ENCODE assay signal across 22 mouse cellular contexts in genomic region chrX:51610743-51611142, GRCm38 (mm10).
DNase-seq lines count a peak whose midpoint lies in the region; ATAC-seq and TF ChIP-seq lines count a peak whose summit lies in the region.
"Had no signal": no experiment of that assay in that cellular context is flagged by ENCODE, and none has a peak within 500 bp of the region (broad histone marks: within the 10 kb centered on the region; RNA-seq: fewer than 3 reads in every experiment).

No protein-coding gene starts in this region.

- H3K4me2 ChIP-seq in forebrain, embryonic 15.5 days (replicated peaks): no peak overlapping the region
- no peak overlapping the region for H3K4me2 ChIP-seq in forebrain, postnatal 0 days (ENCODE audit: low read depth)
- H3K4me2 ChIP-seq: hindbrain, embryonic 12.5 days; kidney, embryonic 15.5 days; midbrain, embryonic 11.5 days had no signal

- no peak overlapping the region for H3K9ac ChIP-seq in forebrain, embryonic 15.5 days (replicated peaks)
- H3K9ac ChIP-seq in forebrain, postnatal 0 days: no peak overlapping the region
- H3K9ac ChIP-seq: hindbrain, embryonic 12.5 days; kidney, embryonic 15.5 days had no signal

- peak overlapping the region; percentile 55 for H3K27ac ChIP-seq in forebrain, embryonic 15.5 days (replicated peaks)
- no peak overlapping the region for H3K27ac ChIP-seq in forebrain, embryonic 10.5 days
- H3K27ac ChIP-seq in forebrain, postnatal 0 days (ENCODE audit: low read depth, low read length): no peak overlapping the region
- H3K27ac ChIP-seq: gastrocnemius, adult 2 months; hindbrain, embryonic 12.5 days; kidney, embryonic 15.5 days; limb, embryonic 10.5 days had no signal

- H3K4me3 ChIP-seq in forebrain, embryonic 15.5 days: no peak overlapping the region
- no peak overlapping the region for H3K4me3 ChIP-seq in forebrain, embryonic 10.5 days
- H3K4me3 ChIP-seq in forebrain, postnatal 0 days (ENCODE audit: low read depth, low read length): no peak overlapping the region
- H3K4me3 ChIP-seq: gastrocnemius, adult 2 months; hindbrain, embryonic 12.5 days; kidney, embryonic 15.5 days; limb, embryonic 10.5 days had no signal

- no peak for TF ChIP-seq CTCF in brain, embryonic 14.5 days (IDR thresholded peaks at IDR 0.05; ENCODE audit: borderline replicate concordance, extremely low read depth, insufficient read depth, insufficient read length)
- TF ChIP-seq CTCF in forebrain, postnatal 0 days (IDR thresholded peaks at IDR 0.05; ENCODE audit: low read depth): no peak

- H3K4me1 ChIP-seq in forebrain, embryonic 15.5 days: peaks cover 7% of the 10 kb centered on the region
- peaks cover 10% of the 10 kb centered on the region for H3K4me1 ChIP-seq in forebrain, embryonic 10.5 days
- H3K4me1 ChIP-seq in forebrain, postnatal 0 days (ENCODE audit: insufficient read depth): no peaks in the 10 kb centered on the region
- H3K4me1 ChIP-seq: kidney, embryonic 15.5 days; limb, embryonic 10.5 days had no signal

- no peak for DNase-seq in forebrain, embryonic 10.5 days (ENCODE audit: extremely low spot score, low spot score)
- DNase-seq in left cerebral cortex, postnatal 36 days (ENCODE audit: low spot score in 2 of 2): peak; percentile 5 to 8
- no peak for DNase-seq in left cerebral cortex, adult 8-10 months (ENCODE audit: low spot score in 2 of 2)
- peak; percentile 71 for DNase-seq in brain, embryonic 14.5 days (ENCODE audit: low read depth)
- DNase-seq in forebrain, postnatal 0 days: peak; percentile 73
- no peak for DNase-seq in MN1 (ENCODE audit: low spot score)
- DNase-seq: adrenal gland, adult 2 months; B cell, adult 2 months; cerebellum, adult 8-10 months; kidney, adult 11 months; kidney, postnatal 4 days; liver; lung, postnatal 10 days; thymus, postnatal 14 days had no signal

- H3K27me3 ChIP-seq in forebrain, embryonic 15.5 days: no peaks in the 10 kb centered on the region
- peaks cover 28% of the 10 kb centered on the region for H3K27me3 ChIP-seq in forebrain, embryonic 10.5 days (ENCODE audit: poor library complexity, severe bottlenecking)
- no peaks in the 10 kb centered on the region for H3K27me3 ChIP-seq in forebrain, postnatal 0 days (ENCODE audit: insufficient read depth, low read length)
- H3K27me3 ChIP-seq: CH12.LX; hindbrain, embryonic 12.5 days had no signal

- no peaks in the 10 kb centered on the region for H3K36me3 ChIP-seq in forebrain, embryonic 15.5 days
- H3K36me3 ChIP-seq in forebrain, embryonic 10.5 days (replicated peaks): no peaks in the 10 kb centered on the region
- no peaks in the 10 kb centered on the region for H3K36me3 ChIP-seq in forebrain, postnatal 0 days (ENCODE audit: insufficient read depth)
- H3K36me3 ChIP-seq: G1E; hindbrain, embryonic 12.5 days; kidney, embryonic 15.5 days; limb, embryonic 10.5 days had no signal

- peak; percentile 68; the same call in 1 of the 2 replicates for ATAC-seq in forebrain, embryonic 15.5 days (replicated peaks)
- peak; percentile 88 for ATAC-seq in forebrain, postnatal 0 days

- TF ChIP-seq POLR2A in brain, embryonic 14.5 days (IDR thresholded peaks at IDR 0.05; ENCODE audit: borderline replicate concordance, extremely low read depth, insufficient read depth, insufficient read length, poor library complexity, severe bottlenecking): no peak

- intact Hi-C loops in left cerebral cortex, postnatal 36 days (cut with DNase I): no loop called here

- WGBS in forebrain, embryonic 15.5 days: 57% methylated on average over 1 of the region's 1 CpGs
- WGBS in forebrain, embryonic 10.5 days: 78% methylated on average over 1 of the region's 1 CpGs
- 50% methylated on average over 1 of the region's 1 CpGs for WGBS in forebrain, postnatal 0 days

- no peaks in the 10 kb centered on the region for H3K9me3 ChIP-seq in forebrain, embryonic 15.5 days
- H3K9me3 ChIP-seq in forebrain, embryonic 10.5 days: no peaks in the 10 kb centered on the region
- no peaks in the 10 kb centered on the region for H3K9me3 ChIP-seq in forebrain, postnatal 0 days (ENCODE audit: low read length)
- H3K9me3 ChIP-seq: G1E; hindbrain, embryonic 12.5 days; kidney, embryonic 15.5 days; limb, embryonic 10.5 days had no signal

Comparison
In these comparisons a context has a peak if more than half of its experiments do, and no peak if none do; other contexts are left out.
1. DNase-seq: peak in left cerebral cortex, postnatal 36 days (2 of 2), brain, embryonic 14.5 days (single experiment) and forebrain, postnatal 0 days (single experiment); none in forebrain, embryonic 10.5 days (single experiment), left cerebral cortex, adult 8-10 months (0 of 2) and MN1 (single experiment).